Mouse (Mus musculus): ENCODE data around the gene H6pd. TPM values are rescaled to one million over a fixed set of nuclear protein-coding genes. Genes with fewer than 3 reads are reported as not detected.

The H6pd gene
- polyA plus RNA-seq, 1 experiment from 2014 or later = 1.9 TPM

- H3K4me1 ChIP-seq (replicated peaks) = peaks cover 16% of the 10 kb centered on the region
- H3K27ac ChIP-seq = no peak overlapping the region
- peaks cover 5% of the 10 kb centered on the region; the same call in 1 of the 2 replicates for H3K27me3 ChIP-seq
- no peaks in the 10 kb centered on the region for H3K9me3 ChIP-seq
- H3K4me3 ChIP-seq (replicated peaks) = no peak overlapping the region
- ATAC-seq = no peak
- WGBS = 86% methylated on average over 15 of the region's 15 CpGs
- no peak overlapping the region for H3K4me2 ChIP-seq (replicated peaks)
- no peak overlapping the region for H3K9ac ChIP-seq (replicated peaks)
- H3K36me3 ChIP-seq = no peaks in the 10 kb centered on the region
These were observed 26.7 kb downstream of the H6pd start for GRCm38 (mm10) chr4:149982154-149982553.

GRCm38 (mm10) chr4:149979819-149980308, 29.0 kb downstream of the H6pd start:
- 1% methylated on average over 12 of the region's 12 CpGs for WGBS
- ATAC-seq = peak; percentile 53
- no peak overlapping the region for H3K27ac ChIP-seq
- H3K36me3 ChIP-seq = no peaks in the 10 kb centered on the region
- peaks cover 16% of the 10 kb centered on the region for H3K4me1 ChIP-seq (replicated peaks)
- 0 out of 2 replicates have a peak overlapping the region, but pooled peaks have one; percentile 13 for H3K4me3 ChIP-seq (replicated peaks)
- H3K9ac ChIP-seq (replicated peaks) = peak overlapping the region; percentile 50; the same call in 1 of the 2 replicates
- H3K27me3 ChIP-seq = peaks cover 5% of the 10 kb centered on the region; the same call in 1 of the 2 replicates
- H3K9me3 ChIP-seq = no peaks in the 10 kb centered on the region
- H3K4me2 ChIP-seq (replicated peaks) = peak overlapping the region; percentile 45

GRCm38 (mm10) chr4:149978820-149979219, 30.0 kb downstream of the H6pd start:
- Histone ChIP-seq H3K4me3 (replicated peaks) (no peak overlapping the region), H3K9me3 (no peaks in the 10 kb centered on the region), H3K36me3 (no peaks in the 10 kb centered on the region), H3K27ac (no peak overlapping the region), H3K9ac (replicated peaks) (no peak overlapping the region), H3K4me2 (replicated peaks) (no peak overlapping the region), H3K4me1 (replicated peaks) (peaks cover 16% of the 10 kb centered on the region), H3K27me3 (peaks cover 5% of the 10 kb centered on the region; the same call in 1 of the 2 replicates)
- WGBS = 89% methylated on average over 2 of the region's 2 CpGs
- no peak for ATAC-seq

- H3K27ac ChIP-seq = peak overlapping the region; percentile 47; the same call in 1 of the 2 replicates
These were observed 30.9 kb downstream of the H6pd start for GRCm38 (mm10) chr4:149977801-149978544.

GRCm38 (mm10) chr4:149977181-149977580, 31.6 kb downstream of the H6pd start:
- no peak overlapping the region for H3K27ac ChIP-seq
- 89% methylated on average over 6 of the region's 6 CpGs for WGBS
- H3K36me3 ChIP-seq = no peaks in the 10 kb centered on the region
- peaks cover 5% of the 10 kb centered on the region; the same call in 1 of the 2 replicates for H3K27me3 ChIP-seq
- no peak for ATAC-seq
- H3K9me3 ChIP-seq = no peaks in the 10 kb centered on the region
- H3K4me3 ChIP-seq (replicated peaks) = no peak overlapping the region
- H3K4me1 ChIP-seq (replicated peaks) = peaks cover 16% of the 10 kb centered on the region
- no peak overlapping the region for H3K9ac ChIP-seq (replicated peaks)
- no peak overlapping the region for H3K4me2 ChIP-seq (replicated peaks)

More at GRCm38 (mm10) chr4:149977801-149978544, 30.9 kb downstream of the H6pd start:
- H3K9ac ChIP-seq (replicated peaks) = no peak overlapping the region
- H3K4me1 ChIP-seq (replicated peaks) = peaks cover 16% of the 10 kb centered on the region
- H3K4me2 ChIP-seq (replicated peaks) = no peak overlapping the region
- H3K9me3 ChIP-seq = no peaks in the 10 kb centered on the region
- 65% methylated on average over 17 of the region's 17 CpGs for WGBS
- no peak for ATAC-seq
- H3K27me3 ChIP-seq = peaks cover 5% of the 10 kb centered on the region; the same call in 1 of the 2 replicates
- H3K36me3 ChIP-seq = no peaks in the 10 kb centered on the region
- H3K4me3 ChIP-seq (replicated peaks) = no peak overlapping the region

- no peak overlapping the region for H3K4me3 ChIP-seq (replicated peaks)
- ATAC-seq = no peak
- 73% methylated on average over 5 of the region's 5 CpGs for WGBS
These were observed 33.0 kb downstream of the H6pd start for GRCm38 (mm10) chr4:149975730-149976254.

GRCm38 (mm10) chr4:149975291-149975690, 33.5 kb downstream of the H6pd start:
- Histone ChIP-seq H3K4me3 (replicated peaks) (no peak overlapping the region), H3K4me1 (replicated peaks) (peaks cover 16% of the 10 kb centered on the region), H3K36me3 (no peaks in the 10 kb centered on the region), H3K27me3 (peaks cover 5% of the 10 kb centered on the region; the same call in 1 of the 2 replicates), H3K4me2 (replicated peaks) (no peak overlapping the region), H3K9me3 (no peaks in the 10 kb centered on the region), H3K27ac (no peak overlapping the region), H3K9ac (replicated peaks) (no peak overlapping the region)
- WGBS = 73% methylated on average over 8 of the region's 8 CpGs
- no peak for ATAC-seq

More at GRCm38 (mm10) chr4:149975730-149976254, 33.0 kb downstream of the H6pd start:
- no peaks in the 10 kb centered on the region for H3K9me3 ChIP-seq
- no peak overlapping the region for H3K27ac ChIP-seq
- H3K27me3 ChIP-seq = peaks cover 5% of the 10 kb centered on the region; the same call in 1 of the 2 replicates
- peaks cover 16% of the 10 kb centered on the region for H3K4me1 ChIP-seq (replicated peaks)
- H3K9ac ChIP-seq (replicated peaks) = no peak overlapping the region
- H3K36me3 ChIP-seq = no peaks in the 10 kb centered on the region
- no peak overlapping the region for H3K4me2 ChIP-seq (replicated peaks)

GRCm38 (mm10) chr4:149971393-149971792, 37.4 kb downstream of the H6pd start:
- no peak overlapping the region for H3K9ac ChIP-seq (replicated peaks)
- H3K27ac ChIP-seq = no peak overlapping the region
- H3K36me3 ChIP-seq = no peaks in the 10 kb centered on the region
- WGBS = 74% methylated on average over 9 of the region's 9 CpGs
- peaks cover 4% of the 10 kb centered on the region; the same call in 1 of the 2 replicates for H3K27me3 ChIP-seq
- no peak for ATAC-seq
- H3K4me3 ChIP-seq (replicated peaks) = no peak overlapping the region
- H3K4me2 ChIP-seq (replicated peaks) = no peak overlapping the region
- no peaks in the 10 kb centered on the region for H3K4me1 ChIP-seq (replicated peaks)
- H3K9me3 ChIP-seq = no peaks in the 10 kb centered on the region

- no peaks in the 10 kb centered on the region for H3K4me1 ChIP-seq (replicated peaks)
- no peak overlapping the region for H3K27ac ChIP-seq
- H3K4me3 ChIP-seq (replicated peaks) = no peak overlapping the region
- ATAC-seq = no peak
- H3K27me3 ChIP-seq = peaks cover 4% of the 10 kb centered on the region; the same call in 1 of the 2 replicates
- H3K9me3 ChIP-seq = no peaks in the 10 kb centered on the region
- H3K36me3 ChIP-seq = no peaks in the 10 kb centered on the region
- WGBS = 55% methylated on average over 6 of the region's 6 CpGs
- no peak overlapping the region for H3K9ac ChIP-seq (replicated peaks)
- H3K4me2 ChIP-seq (replicated peaks) = no peak overlapping the region
These were observed 40.3 kb downstream of the H6pd start for GRCm38 (mm10) chr4:149968526-149968925.

- Histone ChIP-seq H3K4me2 (replicated peaks) (no peak overlapping the region), H3K9ac (replicated peaks) (no peak overlapping the region), H3K27ac (no peak overlapping the region), H3K4me1 (replicated peaks) (no peaks in the 10 kb centered on the region), H3K36me3 (no peaks in the 10 kb centered on the region), H3K9me3 (no peaks in the 10 kb centered on the region), H3K27me3 (peaks cover 4% of the 10 kb centered on the region; the same call in 1 of the 2 replicates), H3K4me3 (replicated peaks) (no peak overlapping the region)
- WGBS = 86% methylated on average over 9 of the region's 9 CpGs
- ATAC-seq = no peak
These were observed 41.9 kb downstream of the H6pd start for GRCm38 (mm10) chr4:149966963-149967362.

- Histone ChIP-seq H3K27me3 (peaks cover 4% of the 10 kb centered on the region; the same call in 1 of the 2 replicates), H3K4me1 (replicated peaks) (no peaks in the 10 kb centered on the region), H3K9ac (replicated peaks) (no peak overlapping the region), H3K4me3 (replicated peaks) (no peak overlapping the region), H3K9me3 (no peaks in the 10 kb centered on the region), H3K36me3 (no peaks in the 10 kb centered on the region), H3K4me2 (replicated peaks) (no peak overlapping the region), H3K27ac (no peak overlapping the region)
- ATAC-seq = no peak
- WGBS = 75% methylated on average over 5 of the region's 5 CpGs
These were observed 42.6 kb downstream of the H6pd start for GRCm38 (mm10) chr4:149966252-149966651.

- Histone ChIP-seq H3K27me3 (peaks cover 4% of the 10 kb centered on the region; the same call in 1 of the 2 replicates), H3K4me2 (replicated peaks) (no peak overlapping the region), H3K27ac (no peak overlapping the region), H3K9me3 (no peaks in the 10 kb centered on the region), H3K4me3 (replicated peaks) (no peak overlapping the region), H3K4me1 (replicated peaks) (no peaks in the 10 kb centered on the region), H3K9ac (replicated peaks) (no peak overlapping the region), H3K36me3 (no peaks in the 10 kb centered on the region)
- ATAC-seq = no peak
- 86% methylated on average over 6 of the region's 6 CpGs for WGBS
These were observed 43.2 kb downstream of the H6pd start for GRCm38 (mm10) chr4:149965672-149966071.

Measured in midbrain, embryonic 13.5 days (tissue).